Mouse (Mus musculus): Measurements from ENCODE around the gene Pgd.
"Not testable (repeated sequence)": the region's sequence is repeated elsewhere in the genome, so short reads cannot be mapped to it uniquely, and the experiment has no call there.

Pgd gene

GRCm38 (mm10) chr4:149131021-149131752 lies 35.4 kb downstream of the Pgd start:
- no peak for DNase-seq

GRCm38 (mm10) chr4:149128467-149128866 lies 38.1 kb downstream of the Pgd start:
- DNase-seq: no peak

GRCm38 (mm10) chr4:149126663-149127062 lies 39.9 kb downstream of the Pgd start, which contains the start of gene Cort:
Cort (minus strand) TSS chr4:149126763.
- no peak for DNase-seq

DNA sequence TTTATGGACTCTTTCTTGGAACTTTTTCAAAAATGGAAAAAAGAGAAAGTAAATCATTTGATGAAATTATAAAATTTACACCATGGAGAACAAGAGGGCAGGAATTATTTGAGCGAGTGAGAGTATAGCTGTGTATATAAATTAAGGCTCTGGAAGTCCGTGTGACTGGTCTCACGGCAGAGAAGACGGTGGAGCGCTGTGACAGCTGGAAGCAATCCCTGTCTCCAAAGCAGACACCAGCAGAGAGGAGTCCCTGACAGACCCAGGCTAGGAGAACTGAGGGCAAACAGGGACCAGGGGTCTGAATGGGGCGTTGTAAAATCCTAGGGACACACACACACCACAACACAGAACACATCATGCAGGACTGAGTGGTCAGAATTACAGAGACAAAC lies 40.5 kb downstream of the Pgd start:
- no peak for DNase-seq

GRCm38 (mm10) chr4:149125341-149126114 lies 41.0 kb downstream of the Pgd start:
- DNase-seq: no peak

DNA sequence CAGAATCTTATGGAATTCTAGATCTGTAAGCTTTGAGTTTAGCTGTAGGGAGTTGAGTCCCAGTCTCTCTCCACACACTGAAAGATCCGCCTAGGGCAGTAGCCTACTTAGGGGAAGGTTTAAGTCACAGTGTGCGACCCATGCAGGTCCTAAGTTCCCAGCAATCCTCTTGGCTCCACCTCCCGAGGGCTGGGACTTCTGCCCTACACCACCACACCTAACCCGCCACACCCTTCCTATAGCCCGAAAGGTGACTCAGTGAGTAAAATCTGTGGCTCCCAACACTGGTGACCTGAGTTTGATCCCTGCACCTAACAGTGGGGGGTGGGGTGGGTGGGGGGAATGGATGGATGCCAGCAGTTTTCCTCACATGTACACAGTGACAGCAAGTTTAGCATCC lies 43.1 kb downstream of the Pgd start:
- DNase-seq: no peak

DNA sequence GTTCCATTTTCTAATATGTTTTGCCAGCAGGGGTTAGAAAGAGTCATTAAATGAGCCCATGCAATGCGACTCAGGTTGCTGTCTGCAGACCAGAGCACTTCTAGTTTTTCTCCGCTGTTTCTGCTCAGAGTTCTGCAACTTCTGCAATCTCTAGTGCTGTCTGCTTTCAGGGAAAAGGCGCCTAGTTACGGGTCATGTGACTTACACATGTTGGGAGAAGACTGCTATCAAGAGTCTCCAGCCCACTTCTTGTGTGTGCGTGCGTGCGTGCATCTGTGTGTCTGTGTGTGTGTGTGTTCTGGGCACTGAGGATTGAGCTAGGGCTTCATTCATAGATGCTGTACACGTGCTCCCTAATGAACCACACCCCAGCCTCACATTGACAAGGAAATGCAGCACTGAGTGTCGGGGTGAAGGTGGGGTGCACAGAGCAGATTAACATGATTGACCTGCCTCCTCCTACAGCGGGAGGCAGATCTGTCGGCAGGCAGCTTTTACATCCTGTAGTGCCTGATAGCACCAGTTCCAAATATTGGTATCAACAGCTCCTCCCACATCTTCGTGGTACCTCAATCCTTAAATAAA lies 46.5 kb downstream of the Pgd start:
- not testable (repeated sequence) for DNase-seq

DNA sequence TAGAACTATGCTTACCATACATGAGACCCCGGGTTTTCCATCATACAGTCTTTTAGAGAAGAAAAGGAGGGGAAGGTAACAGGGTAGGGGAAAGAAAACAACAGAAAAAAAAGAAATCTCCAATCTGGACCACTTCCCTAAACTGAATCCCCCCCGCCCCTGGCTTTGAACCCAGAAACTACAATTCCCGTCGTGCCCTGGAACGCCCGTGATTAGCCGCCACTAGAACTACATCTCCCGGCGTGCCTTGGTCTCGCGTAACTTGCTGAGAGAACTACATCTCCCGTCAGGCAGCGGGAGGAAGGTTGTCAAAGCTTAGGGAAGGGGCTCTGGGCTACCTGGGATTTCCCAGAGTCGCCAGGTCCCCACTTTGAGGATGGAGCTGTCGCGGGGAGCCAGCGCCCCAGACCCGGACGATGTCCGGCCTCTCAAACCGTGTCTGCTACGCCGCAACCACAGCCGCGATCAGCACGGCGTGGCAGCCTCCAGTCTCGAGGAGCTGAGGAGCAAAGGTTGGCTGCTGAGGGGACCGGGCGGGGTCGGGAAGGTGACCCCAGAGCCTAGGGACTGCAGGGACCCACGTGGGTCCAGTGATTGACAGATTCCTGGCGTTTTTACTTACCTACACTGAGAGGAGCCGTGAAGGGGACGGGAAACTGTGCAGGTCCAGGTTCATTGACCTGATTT lies 62.6 kb downstream of the Pgd start, which contains the start of gene Dffa:
Gene Dffa, plus strand, starts transcription at position 272 of the 687 bp plus-strand sequence.
- peak; percentile 91 to 94 for DNase-seq

- DNase-seq: no peak
These were observed 65.1 kb downstream of the Pgd start for GRCm38 (mm10) chr4:149101456-149101855.

DNA sequence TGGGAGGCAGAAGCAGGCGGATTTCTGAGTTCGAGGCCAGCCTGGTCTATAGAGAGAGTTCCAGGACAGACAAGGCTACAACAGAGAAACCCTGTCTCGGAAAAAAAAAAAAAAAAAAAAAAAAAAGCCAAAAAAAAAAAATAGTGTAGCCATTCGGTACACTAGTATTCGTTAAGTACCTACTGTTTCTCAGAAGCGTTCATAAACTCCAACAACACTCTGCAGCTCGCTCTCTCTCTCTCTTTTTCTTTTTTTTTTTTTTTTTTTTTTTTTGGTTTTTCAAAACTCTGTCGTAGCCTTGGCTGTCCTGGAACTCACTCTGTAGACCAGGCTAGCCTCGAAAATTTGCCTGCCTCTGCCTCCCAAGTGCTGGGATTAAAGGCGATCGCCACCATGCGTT lies 66.1 kb downstream of the Pgd start:
- DNase-seq: not testable (repeated sequence)
